Comparison of ENCODE assay signal across 8 mouse cellular contexts in genomic region chr8:116868699-116869098, GRCm38 (mm10). TPM values are rescaled to one million over a fixed set of nuclear protein-coding genes. Genes with fewer than 3 reads are reported as not detected.
DNase-seq lines count a peak whose midpoint lies in the region; ATAC-seq and TF ChIP-seq lines count a peak whose summit lies in the region.

No protein-coding gene starts in this region.

- H3K9ac ChIP-seq in hindbrain, embryonic 11.5 days (ENCODE audit: low read depth, low read length) = no peak overlapping the region
- no peak overlapping the region for H3K9ac ChIP-seq in hindbrain, embryonic 12.5 days
- no peak overlapping the region for H3K9ac ChIP-seq in CH12.LX (ENCODE audit: insufficient read depth, low read depth)
- no peak overlapping the region for H3K9ac ChIP-seq in kidney, postnatal 0 days (ENCODE audit: low read depth, low read length)

- H3K4me1 ChIP-seq in hindbrain, embryonic 11.5 days (replicated peaks; ENCODE audit: control insufficient read depth, insufficient read depth, low read length) = no peaks in the 10 kb centered on the region; the same call in 1 of the 2 replicates
- H3K4me1 ChIP-seq in hindbrain, embryonic 12.5 days = no peaks in the 10 kb centered on the region
- peaks cover 4 to 5% of the 10 kb centered on the region in 2 experiments; a peak in 2 of 4 replicates for H3K4me1 ChIP-seq in CH12.LX (ENCODE audit: control insufficient read depth in 1 of 2, insufficient read depth in 2 of 2)
- H3K4me1 ChIP-seq in bone marrow macrophage, adult 2 months (ENCODE audit: control insufficient read depth, insufficient read depth, low read length) = 0 out of 2 replicates have a peak, but pooled peaks cover 2% of the 10 kb centered on the region
- H3K4me1 ChIP-seq in embryonic fibroblast, embryonic 13.5 days (ENCODE audit: control insufficient read depth, insufficient read depth, low read length) = no peaks in the 10 kb centered on the region
- H3K4me1 ChIP-seq in kidney, postnatal 0 days (replicated peaks; ENCODE audit: insufficient read depth, low read length) = no peaks in the 10 kb centered on the region

- H3K9me3 ChIP-seq in hindbrain, embryonic 11.5 days (ENCODE audit: control insufficient read depth, low read length) = no peaks in the 10 kb centered on the region
- H3K9me3 ChIP-seq in hindbrain, embryonic 12.5 days (replicated peaks) = no peaks in the 10 kb centered on the region
- H3K9me3 ChIP-seq in CH12.LX (replicated peaks; ENCODE audit: low read length) = no peaks in the 10 kb centered on the region
- H3K9me3 ChIP-seq in kidney, postnatal 0 days (replicated peaks; ENCODE audit: low read length) = no peaks in the 10 kb centered on the region

- no peak; the same call in 1 of the 2 replicates for ATAC-seq in hindbrain, embryonic 11.5 days (ENCODE audit: low FRiP score)
- ATAC-seq in hindbrain, embryonic 12.5 days (ENCODE audit: low FRiP score) = no peak
- 0 out of 2 replicates have a peak, but pooled peaks have one; percentile 57 for ATAC-seq in kidney, postnatal 0 days (replicated peaks; ENCODE audit: low FRiP score, low read depth)
- ATAC-seq in megakaryocyte progenitor cell, adult 5-6 weeks (replicated peaks; ENCODE audit: poor library complexity) = peak; percentile 75

- TF ChIP-seq RAD21 in CH12.LX (IDR thresholded peaks at IDR 0.05; ENCODE audit: low read depth, low read length) = peak; percentile 17

- no peak overlapping the region for H3K27ac ChIP-seq in hindbrain, embryonic 11.5 days (ENCODE audit: low read depth, low read length)
- H3K27ac ChIP-seq in hindbrain, embryonic 12.5 days = no peak overlapping the region
- H3K27ac ChIP-seq in CH12.LX (ENCODE audit: insufficient read depth, low read depth) = no peak overlapping the region
- no peak overlapping the region for H3K27ac ChIP-seq in bone marrow macrophage, adult 2 months (ENCODE audit: insufficient read depth, low read depth, low read length)
- H3K27ac ChIP-seq in embryonic fibroblast, embryonic 13.5 days (ENCODE audit: insufficient read depth, low read length) = no peak overlapping the region
- H3K27ac ChIP-seq in kidney, postnatal 0 days = no peak overlapping the region

- dilution Hi-C loops in CH12.LX (cut with MboI; ENCODE audit: extremely low pct_ligation_motif_present, extremely low pct_unique_long_range_greater_than_20kb, low sequenced_read_pairs) = no loop called here

- peak; percentile 13 to 48; a peak in 2 of 4 replicates for TF ChIP-seq CTCF in CH12.LX (conservative IDR thresholded peaks at IDR 0.05 in 1 of 2, IDR thresholded peaks at IDR 0.05 in 1 of 2; ENCODE audit: low read depth in 2 of 2, low read length in 2 of 2)
- TF ChIP-seq CTCF in bone marrow macrophage, adult 2 months (IDR thresholded peaks at IDR 0.05; ENCODE audit: low read depth, low read length) = peak; percentile 24; the same call in 1 of the 2 replicates
- TF ChIP-seq CTCF in embryonic fibroblast, embryonic 13.5 days (IDR thresholded peaks at IDR 0.05; ENCODE audit: borderline replicate concordance, insufficient read depth, low read length) = peak; percentile 85
- TF ChIP-seq CTCF in kidney, postnatal 0 days (IDR thresholded peaks at IDR 0.05; ENCODE audit: low read depth) = peak; percentile 84

- no peaks in the 10 kb centered on the region for H3K36me3 ChIP-seq in hindbrain, embryonic 11.5 days (ENCODE audit: control insufficient read depth, insufficient read depth, low read length)
- H3K36me3 ChIP-seq in hindbrain, embryonic 12.5 days = no peaks in the 10 kb centered on the region
- no peaks in the 10 kb centered on the region for H3K36me3 ChIP-seq in CH12.LX (replicated peaks in 1 of 2; ENCODE audit: control insufficient read depth in 1 of 2, insufficient read depth in 1 of 2, low read length in 1 of 2)
- H3K36me3 ChIP-seq in kidney, postnatal 0 days (ENCODE audit: insufficient read depth, low read length) = no peaks in the 10 kb centered on the region

- H3K79me2 ChIP-seq in CH12.LX (replicated peaks; ENCODE audit: control insufficient read depth, extremely low read depth, insufficient read depth, poor library complexity, severe bottlenecking) = no peaks in the 10 kb centered on the region

- in situ Hi-C loops in CH12.LX (cut with MboI; ENCODE audit: low pct_ligation_motif_present, low pct_unique_long_range_greater_than_20kb, low sequenced_read_pairs) = loop anchor here (25.0 kb wide), 1 partner anchor 381 kb away; no protein-coding TSS in a partner anchor

- no peak for TF ChIP-seq POLR2A in CH12.LX (IDR thresholded peaks at IDR 0.05; ENCODE audit: low read depth, low read length)
- TF ChIP-seq POLR2A in bone marrow macrophage, adult 2 months (IDR thresholded peaks at IDR 0.05; ENCODE audit: borderline replicate concordance, low read depth, low read length) = no peak
- no peak for TF ChIP-seq POLR2A in embryonic fibroblast, embryonic 13.5 days (IDR thresholded peaks at IDR 0.05; ENCODE audit: low read depth, low read length)

- no peaks in the 10 kb centered on the region for H3K27me3 ChIP-seq in hindbrain, embryonic 11.5 days (ENCODE audit: control insufficient read depth, insufficient read depth, low read length)
- peaks cover 13% of the 10 kb centered on the region for H3K27me3 ChIP-seq in hindbrain, embryonic 12.5 days
- H3K27me3 ChIP-seq in CH12.LX (replicated peaks) = peaks cover 8% of the 10 kb centered on the region
- H3K27me3 ChIP-seq in kidney, postnatal 0 days (ENCODE audit: insufficient read depth, low read length) = 0 out of 2 replicates have a peak, but pooled peaks cover 4% of the 10 kb centered on the region

- no peak for TF ChIP-seq EP300 in CH12.LX (IDR thresholded peaks at IDR 0.05; ENCODE audit: low read length)

- no peak overlapping the region for H3K4me2 ChIP-seq in hindbrain, embryonic 11.5 days (replicated peaks; ENCODE audit: low read depth, low read length)
- no peak overlapping the region for H3K4me2 ChIP-seq in hindbrain, embryonic 12.5 days (replicated peaks)
- no peak overlapping the region for H3K4me2 ChIP-seq in CH12.LX (ENCODE audit: insufficient read depth, low read depth, poor library complexity, severe bottlenecking)
- no peak overlapping the region for H3K4me2 ChIP-seq in kidney, postnatal 0 days (ENCODE audit: low read length)

- 57% methylated on average over 4 of the region's 4 CpGs for WGBS in hindbrain, embryonic 11.5 days
- WGBS in hindbrain, embryonic 12.5 days = 53% methylated on average over 4 of the region's 4 CpGs
- WGBS in kidney, postnatal 0 days = 11% methylated on average over 4 of the region's 4 CpGs

- DNase-seq in hindbrain, embryonic 11.5 days (ENCODE audit: low spot score) = peak; percentile 51
- DNase-seq in CH12.LX (ENCODE audit: extremely low read depth) = no peak
- DNase-seq in kidney, postnatal 0 days (ENCODE audit: low spot score) = peak; percentile 82
- DNase-seq in MN1 (ENCODE audit: low spot score) = no peak

- H3K4me3 ChIP-seq in hindbrain, embryonic 11.5 days (ENCODE audit: low read depth, low read length) = no peak overlapping the region
- H3K4me3 ChIP-seq in hindbrain, embryonic 12.5 days = no peak overlapping the region
- no peak overlapping the region for H3K4me3 ChIP-seq in CH12.LX (replicated peaks in 1 of 3; ENCODE audit: low read depth in 2 of 3, low read length in 2 of 3, poor library complexity in 1 of 3)
- H3K4me3 ChIP-seq in bone marrow macrophage, adult 2 months (ENCODE audit: insufficient read depth, low read length) = no peak overlapping the region
- H3K4me3 ChIP-seq in embryonic fibroblast, embryonic 13.5 days (ENCODE audit: insufficient read depth, low read length) = no peak overlapping the region
- no peak overlapping the region for H3K4me3 ChIP-seq in kidney, postnatal 0 days (replicated peaks; ENCODE audit: low read depth, low read length)

TF ChIP-seq in CH12.LX, 34 proteins besides CTCF, POLR2A, EP300 and RAD21 (continues in another document):
- TF ChIP-seq E2F4 (IDR thresholded peaks at IDR 0.05; ENCODE audit: insufficient replicate concordance, low read depth, low read length) = no peak
- TF ChIP-seq MXI1 (IDR thresholded peaks at IDR 0.05; ENCODE audit: low read depth, low read length) = no peak
- no peak for TF ChIP-seq CHD1 (IDR thresholded peaks at IDR 0.05; ENCODE audit: low read depth, low read length)
- no peak for TF ChIP-seq NRF1 (IDR thresholded peaks at IDR 0.05; ENCODE audit: low read depth, low read length)
- no peak for TF ChIP-seq BHLHE40 (IDR thresholded peaks at IDR 0.05; ENCODE audit: low read depth, low read length)
- TF ChIP-seq CHD2 (IDR thresholded peaks at IDR 0.05; ENCODE audit: low read length) = no peak
- no peak for TF ChIP-seq MYC (IDR thresholded peaks at IDR 0.05; ENCODE audit: low read depth, low read length)
- TF ChIP-seq MAX (IDR thresholded peaks at IDR 0.05; ENCODE audit: low read length) = no peak
- no peak for TF ChIP-seq MAZ (IDR thresholded peaks at IDR 0.05; ENCODE audit: low read depth, low read length)
- no peak for TF ChIP-seq JUN (IDR thresholded peaks at IDR 0.05; ENCODE audit: insufficient read depth, low read depth, low read length)

RNA-seq across cellular contexts. Expression of gene Cmc2, which starts 52.6 kb away (rescaled TPM):
- 68.6 and 73.8 TPM in 2 replicates for polyA plus RNA-seq in hindbrain, embryonic 11.5 days (2014; fragmentation: Nextera tagmentation; extraction: Ambion mirVana)
- polyA plus RNA-seq in hindbrain, embryonic 12.5 days (2016; fragmentation: Nextera tagmentation; extraction: Ambion mirVana) = 53.9 and 59.5 TPM in 2 replicates
- total RNA-seq in CH12.LX (2012; rRNA removed) (29.1 and 33.6 TPM in 2 replicates), CH12.LX (2014; rRNA removed) (34.4 and 39.4 TPM in 2 replicates)
- polyA plus RNA-seq in CH12.LX (2012; ENCODE audit: insufficient read length, low read depth) = 55.1 and 56.5 TPM in 2 replicates
- 35.8 and 43.9 TPM in 2 replicates for polyA plus RNA-seq in bone marrow macrophage, adult 2 months (2012; ENCODE audit: insufficient read depth, insufficient read length, missing spikeins)
- 14.4 and 23.8 TPM in 2 replicates for polyA plus RNA-seq in embryonic fibroblast, embryonic 13.5 days (2011; ENCODE audit: insufficient read length, low read depth, missing spikeins)
- polyA plus RNA-seq in kidney, postnatal 0 days (2015; fragmentation: Nextera tagmentation; extraction: Ambion mirVana) = 97.8 and 100 TPM in 2 replicates
- total RNA-seq in megakaryocyte progenitor cell, adult 5-6 weeks (2015) = 34.4 and 41.4 TPM in 2 replicates
- total RNA-seq in megakaryocyte progenitor cell, adult 5-6 weeks (2017) = 70.7 and 79.0 TPM in 2 replicates

RNA-seq across cellular contexts. Expression of gene Cenpn, which starts 52.8 kb away (rescaled TPM):
- 45.8 and 49.2 TPM in 2 replicates for polyA plus RNA-seq in hindbrain, embryonic 11.5 days (2014; fragmentation: Nextera tagmentation; extraction: Ambion mirVana)
- 23.8 and 26.0 TPM in 2 replicates for polyA plus RNA-seq in hindbrain, embryonic 12.5 days (2016; fragmentation: Nextera tagmentation; extraction: Ambion mirVana)
- total RNA-seq in CH12.LX (2012; rRNA removed) (26.3 and 28.1 TPM in 2 replicates), CH12.LX (2014; rRNA removed) (51.3 and 52.0 TPM in 2 replicates)
- polyA plus RNA-seq in CH12.LX (2012; ENCODE audit: insufficient read length, low read depth) = 44.1 and 45.6 TPM in 2 replicates
- 14.0 and 16.1 TPM in 2 replicates for polyA plus RNA-seq in bone marrow macrophage, adult 2 months (2012; ENCODE audit: insufficient read depth, insufficient read length, missing spikeins)
- 17.4 and 22.7 TPM in 2 replicates for polyA plus RNA-seq in embryonic fibroblast, embryonic 13.5 days (2011; ENCODE audit: insufficient read length, low read depth, missing spikeins)
- polyA plus RNA-seq in kidney, postnatal 0 days (2015; fragmentation: Nextera tagmentation; extraction: Ambion mirVana) = 18.7 and 21.8 TPM in 2 replicates
- 47.2 and 48.4 TPM in 2 replicates for total RNA-seq in megakaryocyte progenitor cell, adult 5-6 weeks (2015)
- 32.0 and 32.2 TPM in 2 replicates for total RNA-seq in megakaryocyte progenitor cell, adult 5-6 weeks (2017)

Comparison
In these comparisons a context has a peak if more than half of its experiments do, and no peak if none do; other contexts are left out.
1. ATAC-seq: peak in kidney, postnatal 0 days (single experiment) and megakaryocyte progenitor cell, adult 5-6 weeks (single experiment); none in hindbrain, embryonic 11.5 days (single experiment) and hindbrain, embryonic 12.5 days (single experiment).
2. DNase-seq: peak in hindbrain, embryonic 11.5 days (single experiment) and kidney, postnatal 0 days (single experiment); none in CH12.LX (single experiment) and MN1 (single experiment).
3. CTCF ChIP-seq: peak in every context shown above with its lines; median percentile 85 in embryonic fibroblast, embryonic 13.5 days; 84 in kidney, postnatal 0 days; 30 in CH12.LX; 24 in bone marrow macrophage, adult 2 months.